Mouse (Mus musculus) ovary, postnatal 36 days (tissue): ENCODE data around the gene Cmtm6.

ENCODE experiments used
- DNase-seq: peaks from one replicate; pipeline ENCODE4 v3.0.0; 2022; ENCODE audit warnings: low spot score, mixed read lengths

The Cmtm6 gene

GRCm38 (mm10) chr9:114729911-114730805 lies 758 bp upstream of the Cmtm6 start:
- DNase-seq = no peak

GRCm38 (mm10) chr9:114731871-114732682 lies 1.2 kb downstream of the Cmtm6 start:
- no peak for DNase-seq

DNA sequence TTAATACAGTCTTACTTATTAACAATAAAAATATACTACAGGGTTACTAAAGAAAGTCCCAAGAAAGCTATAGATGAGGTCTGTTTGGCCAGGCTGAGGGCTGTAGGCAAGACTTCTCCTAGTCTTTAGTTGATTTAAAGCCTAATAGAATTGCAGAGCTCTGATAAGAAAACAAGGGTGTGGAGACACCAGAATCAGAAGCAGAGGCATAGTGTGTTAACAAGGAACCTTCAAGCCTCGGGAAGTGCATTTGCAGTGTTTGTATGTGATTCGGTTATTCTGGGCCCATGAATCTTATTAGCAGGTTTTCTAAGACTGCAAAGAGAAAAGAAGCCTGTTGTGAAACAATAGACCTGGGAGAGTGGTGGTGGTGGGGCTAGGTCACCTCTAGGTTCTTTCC lies 2.3 kb downstream of the Cmtm6 start:
- DNase-seq = no peak

- DNase-seq = peak; percentile 18
Observed at GRCm38 (mm10) chr9:114736442-114736841, 5.5 kb downstream of the Cmtm6 start.

- DNase-seq = no peak
Observed at GRCm38 (mm10) chr9:114740336-114740735, 9.4 kb downstream of the Cmtm6 start.

GRCm38 (mm10) chr9:114742731-114743130 lies 11.8 kb downstream of the Cmtm6 start:
- DNase-seq = no peak

GRCm38 (mm10) chr9:114745163-114745562 lies 14.2 kb downstream of the Cmtm6 start:
- DNase-seq = no peak

DNA sequence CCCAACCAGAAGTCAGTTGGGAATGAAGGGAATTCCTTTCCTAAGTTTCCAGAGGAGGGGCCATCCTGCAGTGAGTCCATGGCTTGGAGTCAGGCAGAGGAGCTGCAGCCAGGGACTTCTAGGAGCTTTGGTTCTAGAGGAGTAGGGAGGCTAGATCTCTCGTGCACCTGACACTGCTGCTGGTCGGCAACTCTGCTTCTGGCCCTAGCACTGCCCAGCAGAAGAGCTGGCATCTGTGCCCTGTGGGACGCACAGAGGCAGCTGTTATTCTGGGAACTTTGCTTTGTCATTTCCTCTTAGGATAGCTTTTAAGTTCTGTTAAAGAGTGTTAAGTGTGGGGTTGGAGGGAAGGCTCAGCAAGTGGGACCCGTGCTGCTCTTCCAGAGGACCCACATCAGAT lies 14.7 kb downstream of the Cmtm6 start:
- DNase-seq = no peak

GRCm38 (mm10) chr9:114747012-114747411 lies 16.1 kb downstream of the Cmtm6 start:
- DNase-seq = no peak

DNA sequence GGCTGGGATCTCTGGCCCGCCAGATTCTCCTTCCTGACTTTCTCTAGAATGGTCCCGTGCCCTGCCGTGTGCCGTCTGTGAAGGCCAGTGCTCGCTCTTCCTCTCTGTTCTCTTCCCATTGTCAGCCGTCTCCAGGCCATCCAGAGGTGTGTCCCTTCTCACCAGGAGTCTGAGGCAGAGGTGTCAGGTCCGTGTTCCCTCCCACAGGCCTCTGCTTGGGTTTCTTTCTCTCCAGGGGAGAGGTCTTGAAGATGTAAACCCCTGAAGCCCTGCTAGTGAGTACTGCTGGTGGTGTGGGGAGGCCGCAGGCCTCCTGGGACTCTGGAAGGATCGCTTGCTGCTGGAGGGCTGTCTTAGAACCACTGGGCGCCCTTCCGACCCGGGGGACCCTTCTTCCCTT lies 16.6 kb downstream of the Cmtm6 start:
- DNase-seq = no peak

DNA sequence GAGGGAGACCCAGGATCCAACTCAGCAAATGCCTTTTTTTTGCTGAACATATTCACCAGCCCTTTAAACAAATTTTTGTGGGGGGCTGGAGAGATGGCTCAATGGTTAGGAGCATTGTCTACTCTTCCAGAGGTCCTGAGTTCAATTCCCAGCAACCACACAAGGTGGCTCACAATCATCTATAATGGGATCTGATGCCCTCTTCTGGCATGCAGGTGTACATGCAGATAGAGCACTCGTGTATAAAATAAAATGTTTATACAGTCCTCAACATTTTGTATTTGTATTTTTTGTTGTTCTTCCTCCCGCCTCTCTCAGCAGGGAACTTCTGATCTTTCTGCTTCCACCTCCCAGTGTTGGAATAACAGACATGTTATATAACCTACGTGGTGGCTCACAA lies 20.7 kb downstream of the Cmtm6 start:
- DNase-seq = no peak

DNA sequence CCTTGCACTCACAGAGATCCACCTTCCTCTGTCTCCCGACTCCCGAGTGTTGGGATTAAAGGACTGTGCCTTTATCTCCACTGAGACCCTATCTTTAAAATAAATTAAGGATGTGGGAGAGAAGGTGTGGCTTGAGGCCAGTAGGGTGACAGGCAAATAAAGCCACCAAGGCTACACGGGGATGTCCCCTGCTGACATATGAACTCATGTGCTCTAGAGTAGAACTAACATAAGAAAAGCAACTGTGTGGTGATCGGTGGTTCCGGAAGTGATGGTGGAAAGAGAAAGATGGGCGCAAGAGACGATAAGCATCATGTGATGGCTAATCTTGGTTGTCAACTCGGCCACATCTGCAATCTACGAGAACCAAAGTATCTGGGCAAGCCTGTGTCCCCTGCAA lies 21.4 kb downstream of the Cmtm6 start:
- DNase-seq = no peak

DNA sequence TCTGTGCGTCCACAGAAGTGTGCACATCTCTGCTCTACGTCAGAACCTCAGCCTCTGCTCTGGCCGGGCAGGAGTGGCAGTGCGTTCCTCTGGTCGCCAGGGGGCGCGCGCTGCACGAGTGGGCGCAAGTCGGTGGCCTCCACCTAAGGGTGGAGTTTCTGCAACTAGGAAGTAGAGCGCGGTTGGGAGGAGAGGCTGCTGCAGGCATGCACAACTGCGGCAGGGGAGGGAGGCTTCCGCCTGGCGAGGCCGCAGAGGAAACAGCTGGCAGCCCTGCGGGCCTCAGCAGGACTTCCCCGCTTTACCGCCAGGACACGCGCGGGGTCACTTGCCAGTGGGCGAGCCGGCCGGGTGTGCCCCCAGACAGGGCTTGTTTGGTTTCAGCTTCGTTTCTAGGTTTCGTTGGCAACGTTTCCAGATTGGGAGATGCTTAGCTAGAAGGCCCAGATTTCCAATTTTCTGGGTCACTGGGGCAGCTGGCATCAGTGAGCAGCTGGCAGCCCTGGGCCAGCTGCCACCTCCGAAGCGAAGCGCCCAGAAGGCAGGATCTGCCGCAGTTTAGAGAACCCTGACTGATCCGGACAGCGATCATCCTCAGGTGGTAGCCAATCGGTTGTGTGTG lies 22.1 kb downstream of the Cmtm6 start:
- DNase-seq = peak; percentile 91

DNA sequence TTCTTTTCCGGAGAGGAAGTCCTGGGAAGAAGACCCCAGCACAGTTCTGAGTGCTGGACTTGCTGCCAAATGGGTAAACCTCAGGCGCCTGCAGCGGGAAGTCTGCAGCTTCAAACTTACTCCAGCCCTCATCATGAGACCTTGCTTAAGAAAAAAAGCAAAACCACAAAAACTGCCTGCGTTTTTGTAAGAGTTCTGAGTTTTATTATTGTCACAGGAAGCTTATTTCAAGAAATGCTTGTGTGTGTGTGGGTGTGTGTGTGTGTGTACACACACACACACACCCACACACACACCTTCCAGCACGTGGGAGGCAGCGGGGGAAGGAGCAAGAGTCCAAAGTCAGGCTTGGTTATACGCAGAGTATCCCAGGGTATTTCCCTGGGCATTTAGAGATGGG lies 27.4 kb downstream of the Cmtm6 start:
- DNase-seq = no peak

DNA sequence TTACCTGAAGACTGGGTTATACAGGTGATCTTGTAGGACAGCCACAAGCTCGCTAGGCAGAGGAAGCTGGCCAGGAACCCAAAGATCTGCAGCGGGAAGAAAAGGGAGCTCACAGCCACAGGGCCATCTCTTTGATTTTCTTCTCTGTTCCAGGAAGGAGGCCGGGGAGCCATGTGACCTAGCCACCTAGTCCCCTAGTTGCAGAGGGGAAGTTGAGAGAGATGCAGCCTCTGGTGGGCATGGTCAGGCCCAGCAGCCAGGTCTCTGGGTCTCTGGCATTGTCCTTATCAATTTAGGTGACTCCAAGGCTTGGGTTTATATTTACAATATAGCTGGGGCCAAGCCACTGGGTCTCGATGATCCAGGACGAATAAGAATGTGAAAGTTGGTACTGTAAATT lies 27.9 kb downstream of the Cmtm6 start:
- DNase-seq = no peak

- no peak for DNase-seq
Observed at GRCm38 (mm10) chr9:114759886-114760285, 29.0 kb downstream of the Cmtm6 start.

DNA sequence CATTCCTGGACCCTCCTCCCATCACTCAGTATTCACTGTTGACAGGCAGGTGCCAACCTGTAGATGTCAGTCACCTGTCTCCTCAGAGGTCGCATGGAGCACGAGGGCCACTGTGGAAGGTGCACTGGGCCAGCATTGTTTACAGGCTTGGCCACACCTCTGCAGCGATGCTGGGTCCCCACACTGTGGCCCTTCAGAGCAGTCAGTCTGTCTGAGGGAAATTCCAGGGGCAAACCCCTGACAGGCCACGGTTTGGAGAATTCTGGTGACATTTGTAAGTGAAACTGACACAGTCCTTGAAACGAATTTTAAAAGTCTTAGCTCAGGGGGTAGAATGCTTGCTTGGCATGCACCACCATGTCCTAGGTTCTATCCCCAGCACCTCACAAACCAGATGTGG lies 29.4 kb downstream of the Cmtm6 start:
- DNase-seq = no peak

DNA sequence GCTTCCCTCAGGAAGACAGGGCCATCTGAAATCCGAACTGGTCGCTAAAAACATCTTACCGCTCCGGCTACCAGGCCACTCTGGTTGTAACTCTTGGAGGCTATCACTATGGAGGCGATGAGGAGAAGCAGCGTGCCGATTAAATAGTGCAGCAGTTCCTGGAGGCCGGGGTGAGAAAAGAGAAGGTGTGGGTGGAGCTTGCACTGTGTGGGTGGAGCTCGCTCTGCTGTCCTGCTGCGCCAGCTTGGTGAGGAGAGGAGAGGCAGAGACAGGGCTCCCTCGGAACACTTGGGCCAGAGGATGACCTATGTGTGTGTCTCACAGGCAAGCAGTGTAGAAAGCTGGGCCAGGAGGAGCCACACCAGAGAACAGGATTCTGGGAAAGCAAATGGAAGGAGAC lies 30.9 kb downstream of the Cmtm6 start:
- DNase-seq = no peak

- DNase-seq = no peak
Observed at GRCm38 (mm10) chr9:114763341-114763740, 32.4 kb downstream of the Cmtm6 start.

- DNase-seq = no peak
Observed at GRCm38 (mm10) chr9:114767030-114767429, 36.1 kb downstream of the Cmtm6 start.

DNA sequence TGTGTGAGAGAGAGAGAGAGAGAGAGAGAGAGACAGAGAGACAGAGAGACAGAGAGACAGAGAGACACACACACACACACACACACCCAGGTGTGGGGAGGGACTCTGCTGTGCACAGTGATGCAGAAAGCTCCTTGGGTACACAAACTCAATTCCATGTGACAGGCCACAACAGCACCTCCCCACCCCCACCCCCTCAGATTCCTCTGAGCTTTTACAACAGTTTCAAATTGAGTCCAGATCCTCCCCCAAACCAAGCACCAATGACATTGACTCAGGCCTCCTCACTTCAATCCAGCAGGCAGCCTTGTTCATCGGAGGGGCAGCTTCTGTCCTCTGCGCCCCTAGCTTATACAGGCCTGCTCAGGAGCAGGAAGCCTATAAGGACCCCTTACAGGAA lies 36.6 kb downstream of the Cmtm6 start:
- no peak for DNase-seq

- DNase-seq = no peak
Observed at GRCm38 (mm10) chr9:114768066-114768465, 37.1 kb downstream of the Cmtm6 start.

GRCm38 (mm10) chr9:114770224-114770623 lies 39.3 kb downstream of the Cmtm6 start:
- no peak for DNase-seq
